Mouse (Mus musculus) midbrain, embryonic 10.5 days (tissue): Measurements from ENCODE around the gene Eif4g2. TPM values are rescaled to one million over a fixed set of nuclear protein-coding genes. Genes with fewer than 3 reads are reported as not detected.

Experiments used
- DNase-seq: peaks from one replicate; pipeline ENCODE4 v3.0.0-alpha.2; 2017; ENCODE audit warnings: low spot score
- H3K27ac ChIP-seq: fragments of 300-500 bp; sonication (generic); replicated peaks from 2 replicates; pipeline ENCODE4 v1.5.1; 2016; ENCODE audit warnings: mild to moderate bottlenecking
- H3K27me3 ChIP-seq: fragments of 300-500 bp; sonication (generic); 2 replicates; pipeline ENCODE4 v1.6.1; 2016; ENCODE audit warnings: low read depth, mild to moderate bottlenecking; ENCODE audit not compliant: poor library complexity, severe bottlenecking
- H3K36me3 ChIP-seq: fragments of 300-500 bp; sonication (generic); 2 replicates; pipeline ENCODE4 v1.6.1; 2016; ENCODE audit warnings: mild to moderate bottlenecking, moderate library complexity
- H3K4me1 ChIP-seq: fragments of 300-500 bp; sonication (generic); 2 replicates; pipeline ENCODE4 v1.6.1; 2016
- H3K4me3 ChIP-seq: fragments of 300-500 bp; sonication (generic); 2 replicates; pipeline ENCODE4 v1.5.1; 2016; ENCODE audit warnings: mild to moderate bottlenecking, moderate library complexity
- H3K9me3 ChIP-seq: fragments of 300-500 bp; sonication (generic); replicated peaks from 2 replicates; pipeline ENCODE4 v1.6.1; 2016; ENCODE audit warnings: mild to moderate bottlenecking
- WGBS: fragments of 180-500 bp; shearing (Covaris S2); methylation state at CpG from one replicate; pipeline ENCODE4 v1.1.7; 2016; 5-methylcytosine and 5-hydroxymethylcytosine counted together
- polyA plus RNA-seq: library from polyadenylated mRNA; unstranded; fragments of >200 nt; fragmentation: Nextera tagmentation; extraction: Ambion mirVana; gene quantifications from 2 replicates; pipeline ENCODE4 v1.2.1, GENCODE M21; 2016

Eif4g2 gene
- polyA plus RNA-seq, 1 experiment from 2014 or later = 1,390 TPM

DNA sequence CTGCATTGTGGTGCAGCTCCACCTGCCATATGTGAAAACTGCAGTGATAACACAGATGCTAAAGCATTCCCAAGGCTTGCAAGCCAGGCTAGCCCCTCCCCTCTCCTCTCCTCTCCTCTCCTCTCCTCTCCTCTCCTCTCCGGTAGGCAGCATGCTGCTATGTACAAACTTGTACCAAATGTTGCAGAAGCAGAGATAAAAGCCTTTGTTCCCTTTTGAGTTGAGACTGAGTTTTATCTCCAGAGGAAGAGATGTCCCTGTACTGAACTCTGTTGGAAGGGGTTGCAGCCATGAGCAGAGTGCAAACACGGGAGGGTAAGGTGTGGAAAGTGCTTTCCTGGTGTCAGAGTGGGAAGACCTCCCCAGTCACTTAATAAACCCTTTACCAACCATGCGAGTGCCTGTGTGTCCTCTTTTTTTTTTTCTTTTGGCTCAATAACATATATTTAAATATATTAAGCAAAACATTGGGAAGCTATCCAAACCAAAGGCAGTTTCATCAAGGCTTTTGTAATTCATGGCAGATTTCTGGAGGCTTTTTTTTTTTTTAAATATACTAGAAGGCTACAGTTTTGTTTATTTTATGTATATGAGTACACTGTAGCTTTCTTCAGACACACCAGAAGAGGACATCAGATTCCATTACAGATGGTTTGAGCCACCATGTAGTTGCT lies 26.7 kb downstream of the Eif4g2 start:
- no peak for DNase-seq
- no peak overlapping the region for H3K4me3 ChIP-seq
- no peaks in the 10 kb centered on the region; the same call in 1 of the 2 replicates for H3K4me1 ChIP-seq
- H3K27ac ChIP-seq = no peak overlapping the region
- WGBS = 86% methylated on average over 3 of the region's 3 CpGs
- no peaks in the 10 kb centered on the region for H3K27me3 ChIP-seq
- H3K9me3 ChIP-seq = no peaks in the 10 kb centered on the region
- peaks cover 64% of the 10 kb centered on the region for H3K36me3 ChIP-seq

- peaks cover 74% of the 10 kb centered on the region for H3K36me3 ChIP-seq
- H3K4me1 ChIP-seq = no peaks in the 10 kb centered on the region; the same call in 1 of the 2 replicates
- 94% methylated on average over 19 of the region's 19 CpGs for WGBS
- no peak for DNase-seq
- H3K4me3 ChIP-seq = no peak overlapping the region
- H3K27me3 ChIP-seq = no peaks in the 10 kb centered on the region
- H3K27ac ChIP-seq = no peak overlapping the region
- no peaks in the 10 kb centered on the region for H3K9me3 ChIP-seq
Measured at GRCm38 (mm10) chr7:111055221-111055620, 27.6 kb downstream of the Eif4g2 start.

DNA sequence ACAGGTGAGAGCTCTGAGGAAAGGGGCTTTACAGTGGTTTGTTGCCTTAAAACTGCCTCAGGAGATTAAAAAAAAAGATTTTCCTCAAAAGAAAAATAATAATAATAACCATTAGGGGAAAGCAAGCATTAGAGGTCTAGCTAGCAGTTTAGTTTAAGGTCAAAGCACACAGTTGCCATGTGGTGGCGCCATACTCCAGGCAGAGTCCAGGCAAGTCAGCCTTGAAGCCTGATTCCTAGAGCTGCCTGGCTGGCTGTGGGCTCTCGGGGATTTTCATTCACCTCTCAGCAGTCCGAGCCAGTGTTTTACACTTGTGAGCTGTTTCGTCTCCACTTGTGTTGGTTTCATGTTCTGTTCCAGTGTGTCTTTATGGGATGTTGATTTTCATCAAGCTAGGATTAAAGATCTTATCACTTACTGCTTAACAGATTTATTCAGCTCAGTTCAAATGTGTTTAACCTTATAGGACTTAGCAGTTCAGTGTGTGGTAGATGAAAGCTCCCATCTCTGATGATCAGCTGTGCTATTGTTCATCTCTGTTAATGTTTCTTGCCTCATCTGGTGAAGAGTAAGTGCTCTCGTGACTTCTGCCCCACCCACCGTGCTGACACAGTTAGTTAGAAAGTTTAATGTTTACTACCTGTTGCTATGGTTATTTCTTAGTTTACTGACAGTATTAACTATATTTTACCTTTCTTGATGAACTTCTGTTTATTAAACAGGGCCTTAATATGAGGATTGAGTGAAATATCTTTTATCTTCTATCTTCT lies 33.0 kb downstream of the Eif4g2 start:
- WGBS = 69% methylated on average over 6 of the region's 6 CpGs
- H3K36me3 ChIP-seq = peaks cover 100% of the 10 kb centered on the region
- no peak overlapping the region for H3K4me3 ChIP-seq
- DNase-seq = peak; percentile 51
- H3K9me3 ChIP-seq = no peaks in the 10 kb centered on the region
- no peak overlapping the region for H3K27ac ChIP-seq
- H3K27me3 ChIP-seq = no peaks in the 10 kb centered on the region
- H3K4me1 ChIP-seq = no peaks in the 10 kb centered on the region

DNA sequence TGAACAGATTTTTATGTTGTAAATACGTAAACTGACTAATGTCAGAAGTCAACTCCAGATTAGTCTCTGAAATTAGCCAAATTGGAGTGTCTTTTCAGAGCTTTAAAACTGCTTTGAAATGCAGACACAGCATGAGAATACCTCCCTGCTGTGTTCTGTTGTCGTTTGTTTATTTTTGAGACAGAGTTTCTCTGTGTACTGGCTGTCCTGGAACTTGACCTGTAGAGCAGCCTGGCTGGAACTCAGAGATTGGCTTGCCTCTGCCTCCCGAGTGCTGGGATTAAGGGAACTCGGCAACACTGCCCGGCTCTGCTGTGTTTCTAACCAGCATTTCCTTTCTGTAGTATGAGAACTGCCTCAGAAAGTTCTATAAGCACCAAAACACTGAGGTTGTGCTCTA lies 33.9 kb downstream of the Eif4g2 start:
- 86% methylated on average over 5 of the region's 5 CpGs for WGBS
- no peak for DNase-seq
- Histone ChIP-seq H3K36me3 (peaks cover 100% of the 10 kb centered on the region), H3K4me1 (no peaks in the 10 kb centered on the region), H3K4me3 (no peak overlapping the region), H3K27me3 (no peaks in the 10 kb centered on the region), H3K9me3 (no peaks in the 10 kb centered on the region), H3K27ac (no peak overlapping the region)

GRCm38 (mm10) chr7:111029046-111029553 lies 53.7 kb downstream of the Eif4g2 start:
- H3K27me3 ChIP-seq = no peaks in the 10 kb centered on the region
- under 1% methylated on average over 29 of the region's 29 CpGs for WGBS
- H3K27ac ChIP-seq = peak overlapping the region; percentile 95
- peak overlapping the region; percentile 91 for H3K4me3 ChIP-seq
- DNase-seq = no peak
- H3K9me3 ChIP-seq = no peaks in the 10 kb centered on the region
- H3K36me3 ChIP-seq = peaks cover 40% of the 10 kb centered on the region
- peaks cover 22% of the 10 kb centered on the region for H3K4me1 ChIP-seq

DNA sequence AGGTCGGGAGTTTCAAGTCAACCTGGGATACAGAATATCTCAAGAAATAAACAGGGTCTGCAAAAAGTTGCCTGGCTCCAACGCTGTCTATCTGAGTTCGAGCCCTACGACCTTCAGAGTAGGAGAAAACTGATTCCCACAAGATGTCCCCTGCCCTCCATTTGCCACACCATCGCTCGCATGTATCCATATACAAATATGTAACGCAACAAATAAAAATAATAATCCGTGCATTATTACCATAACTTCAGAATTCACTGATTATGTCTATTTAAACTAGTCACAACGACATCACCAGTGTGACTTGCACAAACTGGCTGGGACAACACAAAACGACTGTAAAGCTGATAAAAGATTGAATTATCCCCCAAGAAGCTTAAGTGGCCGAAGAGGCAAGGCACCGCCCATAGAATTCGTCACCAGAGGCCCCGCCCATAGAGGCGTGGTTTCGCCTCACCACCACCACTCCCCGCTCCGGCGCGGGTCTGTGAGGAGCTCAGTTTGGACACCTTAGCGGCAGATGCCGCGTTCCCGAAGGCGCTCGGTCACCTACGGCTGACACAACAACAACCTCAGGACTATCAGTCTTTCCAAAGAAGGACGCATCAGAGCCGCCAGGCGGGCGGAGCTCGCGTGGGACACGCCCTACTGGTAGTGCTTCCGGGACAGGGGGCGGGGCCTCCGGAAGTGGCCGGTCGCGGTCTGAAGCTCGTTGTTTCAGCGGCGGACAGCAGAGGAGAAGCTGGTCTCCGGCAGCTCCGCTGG lies 54.4 kb downstream of the Eif4g2 start, which contains the start of gene Ctr9:
Gene Ctr9, plus strand, starts transcription at position 671 of the 765 bp plus-strand sequence.
- Histone ChIP-seq H3K4me3 (peak within 1 kb of the TSS; percentile 91), H3K9me3 (no peaks in the 10 kb centered on the region), H3K4me1 (peaks cover 29% of the 10 kb centered on the region), H3K27me3 (no peaks in the 10 kb centered on the region), H3K36me3 (peaks cover 34% of the 10 kb centered on the region), H3K27ac (peak within 1 kb of the TSS; percentile 95)
- DNase-seq = peak; percentile 95
- WGBS = 8% methylated on average over 45 of the region's 45 CpGs

DNA sequence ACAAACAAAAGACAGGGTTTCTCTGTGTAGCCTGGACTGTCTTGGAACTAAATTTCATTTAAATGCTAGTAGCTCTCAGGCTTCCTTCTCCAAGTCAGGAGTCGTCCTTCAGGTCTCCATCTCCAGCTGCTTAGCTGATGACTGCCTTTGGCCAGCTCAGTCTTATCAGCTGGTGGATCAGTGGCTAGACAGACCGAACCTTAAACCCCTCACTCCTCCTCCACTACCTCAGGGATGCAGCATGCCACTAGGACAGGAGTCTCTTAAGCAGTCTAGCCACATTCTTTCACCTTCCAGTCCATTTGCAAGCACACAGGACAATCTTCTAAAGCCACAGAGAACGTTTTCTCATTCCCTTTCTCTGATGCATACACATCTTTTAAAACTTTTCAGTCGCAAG lies 57.9 kb downstream of the Eif4g2 start:
- Histone ChIP-seq H3K36me3 (no peaks in the 10 kb centered on the region), H3K4me1 (peaks cover 25% of the 10 kb centered on the region), H3K27me3 (no peaks in the 10 kb centered on the region), H3K9me3 (no peaks in the 10 kb centered on the region), H3K27ac (no peak overlapping the region), H3K4me3 (no peak overlapping the region)
- WGBS = 69% methylated on average over 4 of the region's 4 CpGs
- DNase-seq = no peak

GRCm38 (mm10) chr7:111024068-111024594 lies 58.7 kb downstream of the Eif4g2 start:
- Histone ChIP-seq H3K36me3 (no peaks in the 10 kb centered on the region), H3K4me3 (no peak overlapping the region), H3K27me3 (no peaks in the 10 kb centered on the region), H3K27ac (peak overlapping the region; percentile 74), H3K9me3 (no peaks in the 10 kb centered on the region), H3K4me1 (peaks cover 20% of the 10 kb centered on the region)
- 24% methylated on average over 8 of the region's 8 CpGs for WGBS
- peak; percentile 33 for DNase-seq

- DNase-seq = no peak
- Histone ChIP-seq H3K36me3 (no peaks in the 10 kb centered on the region), H3K4me1 (peaks cover 16% of the 10 kb centered on the region), H3K9me3 (no peaks in the 10 kb centered on the region), H3K4me3 (no peak overlapping the region), H3K27me3 (no peaks in the 10 kb centered on the region), H3K27ac (no peak overlapping the region)
- 83% methylated on average over 4 of the region's 4 CpGs for WGBS
Measured at GRCm38 (mm10) chr7:111020814-111021213, 62.0 kb downstream of the Eif4g2 start.

Other genes starting within 250 kb of the Eif4g2 start
- gene Rnf141, start 238.6 kb downstream of the Eif4g2 start, polyA plus RNA-seq = 22.2 and 23.2 TPM in 2 replicates
- 0.73 and 2.2 TPM in 2 replicates for gene Lyve1, start 219.8 kb downstream of the Eif4g2 start, polyA plus RNA-seq
- 1.0 and 1.6 TPM in 2 replicates for gene Mrvi1, start 100.6 kb downstream of the Eif4g2 start, polyA plus RNA-seq
- 81.6 and 93.9 TPM in 2 replicates for gene Ctr9, start 54.1 kb downstream of the Eif4g2 start, polyA plus RNA-seq